Mouse (Mus musculus): ENCODE results near the gene Opn1mw. TPM values are rescaled to one million over a fixed set of nuclear protein-coding genes. Genes with fewer than 3 reads are reported as not detected.

Gene Opn1mw
- polyA plus RNA-seq, 1 experiment from 2014 or later: not detected

Other genes starting within 250 kb of the Opn1mw start
- not detected in 2 replicates for gene Avpr2, start 235.4 kb upstream of the Opn1mw start, polyA plus RNA-seq (2014; fragmentation: Nextera tagmentation; extraction: Ambion mirVana)
- 0.39 and 0.54 TPM in 2 replicates for gene L1cam, start 231.4 kb upstream of the Opn1mw start, polyA plus RNA-seq (2014; fragmentation: Nextera tagmentation; extraction: Ambion mirVana)
- 1.1 and 1.5 TPM in 2 replicates for gene Arhgap4, start 205.6 kb upstream of the Opn1mw start, polyA plus RNA-seq (2014; fragmentation: Nextera tagmentation; extraction: Ambion mirVana)
- 84.4 and 84.8 TPM in 2 replicates for gene Naa10, start 205.5 kb upstream of the Opn1mw start, polyA plus RNA-seq (2014; fragmentation: Nextera tagmentation; extraction: Ambion mirVana)
- 55.5 and 63.7 TPM in 2 replicates for gene Renbp, start 196.6 kb upstream of the Opn1mw start, polyA plus RNA-seq (2014; fragmentation: Nextera tagmentation; extraction: Ambion mirVana)
- 35.6 and 36.6 TPM in 2 replicates for gene Hcfc1, start 161.1 kb upstream of the Opn1mw start, polyA plus RNA-seq (2014; fragmentation: Nextera tagmentation; extraction: Ambion mirVana)
- 41.4 and 44.6 TPM in 2 replicates for gene Irak1, start 103.5 kb upstream of the Opn1mw start, polyA plus RNA-seq (2014; fragmentation: Nextera tagmentation; extraction: Ambion mirVana)
- gene Mecp2, start 7.9 kb downstream of the Opn1mw start, polyA plus RNA-seq (2014; fragmentation: Nextera tagmentation; extraction: Ambion mirVana): 10.9 and 11.7 TPM in 2 replicates
- not detected in 2 replicates for gene Tex28, start 40.4 kb downstream of the Opn1mw start, polyA plus RNA-seq (2014; fragmentation: Nextera tagmentation; extraction: Ambion mirVana)
- gene Tktl1, start 49.8 kb downstream of the Opn1mw start, polyA plus RNA-seq (2014; fragmentation: Nextera tagmentation; extraction: Ambion mirVana): 0.14 TPM in 1 of 2 replicates, not detected in the other
- 150 and 157 TPM in 2 replicates for gene Flna, start 122.4 kb downstream of the Opn1mw start, polyA plus RNA-seq (2014; fragmentation: Nextera tagmentation; extraction: Ambion mirVana)
- gene Emd, start 127.2 kb downstream of the Opn1mw start, polyA plus RNA-seq (2014; fragmentation: Nextera tagmentation; extraction: Ambion mirVana): 13.9 and 17.8 TPM in 2 replicates
- 455 and 540 TPM in 2 replicates for gene Rpl10, start 143.3 kb downstream of the Opn1mw start, polyA plus RNA-seq (2014; fragmentation: Nextera tagmentation; extraction: Ambion mirVana)
- gene Taz, start 154.4 kb downstream of the Opn1mw start, polyA plus RNA-seq (2014; fragmentation: Nextera tagmentation; extraction: Ambion mirVana): 59.5 and 64.5 TPM in 2 replicates
- gene Dnase1l1, start 154.9 kb downstream of the Opn1mw start, polyA plus RNA-seq (2014; fragmentation: Nextera tagmentation; extraction: Ambion mirVana): 15.2 and 17.3 TPM in 2 replicates
- 110 and 118 TPM in 2 replicates for gene Atp6ap1, start 169.6 kb downstream of the Opn1mw start, polyA plus RNA-seq (2014; fragmentation: Nextera tagmentation; extraction: Ambion mirVana)
- gene Gdi1, start 177.5 kb downstream of the Opn1mw start, polyA plus RNA-seq (2014; fragmentation: Nextera tagmentation; extraction: Ambion mirVana): 120 and 130 TPM in 2 replicates
- 40.2 and 43.2 TPM in 2 replicates for gene Fam50a, start 185.6 kb downstream of the Opn1mw start, polyA plus RNA-seq (2014; fragmentation: Nextera tagmentation; extraction: Ambion mirVana)
- gene Plxna3, start 201.6 kb downstream of the Opn1mw start, polyA plus RNA-seq (2014; fragmentation: Nextera tagmentation; extraction: Ambion mirVana): 3.3 and 5.4 TPM in 2 replicates
- gene Lage3, start 226.2 kb downstream of the Opn1mw start, polyA plus RNA-seq (2014; fragmentation: Nextera tagmentation; extraction: Ambion mirVana): 102 and 103 TPM in 2 replicates
- gene Ubl4a, start 245.8 kb downstream of the Opn1mw start, polyA plus RNA-seq (2014; fragmentation: Nextera tagmentation; extraction: Ambion mirVana): 64.3 and 67.2 TPM in 2 replicates
- gene Slc10a3, start 245.9 kb downstream of the Opn1mw start, polyA plus RNA-seq (2014; fragmentation: Nextera tagmentation; extraction: Ambion mirVana): 14.4 and 14.5 TPM in 2 replicates